Mouse (Mus musculus) midbrain, embryonic 10.5 days (tissue): ENCODE measurements around the gene Gtf3c5. TPM values are rescaled to one million over a fixed set of nuclear protein-coding genes. Genes with fewer than 3 reads are reported as not detected.

ENCODE experiments used
- DNase-seq: peaks from one replicate; pipeline ENCODE4 v3.0.0-alpha.2; 2017; ENCODE audit warnings: low spot score
- H3K27ac ChIP-seq: fragments of 300-500 bp; sonication (generic); replicated peaks from 2 replicates; pipeline ENCODE4 v1.5.1; 2016; ENCODE audit warnings: mild to moderate bottlenecking
- H3K27me3 ChIP-seq: fragments of 300-500 bp; sonication (generic); 2 replicates; pipeline ENCODE4 v1.6.1; 2016; ENCODE audit warnings: low read depth, mild to moderate bottlenecking; ENCODE audit not compliant: poor library complexity, severe bottlenecking
- H3K36me3 ChIP-seq: fragments of 300-500 bp; sonication (generic); 2 replicates; pipeline ENCODE4 v1.6.1; 2016; ENCODE audit warnings: mild to moderate bottlenecking, moderate library complexity
- H3K4me1 ChIP-seq: fragments of 300-500 bp; sonication (generic); 2 replicates; pipeline ENCODE4 v1.6.1; 2016
- H3K4me3 ChIP-seq: fragments of 300-500 bp; sonication (generic); 2 replicates; pipeline ENCODE4 v1.5.1; 2016; ENCODE audit warnings: mild to moderate bottlenecking, moderate library complexity
- H3K9me3 ChIP-seq: fragments of 300-500 bp; sonication (generic); replicated peaks from 2 replicates; pipeline ENCODE4 v1.6.1; 2016; ENCODE audit warnings: mild to moderate bottlenecking
- WGBS: fragments of 180-500 bp; shearing (Covaris S2); methylation state at CpG from one replicate; pipeline ENCODE4 v1.1.7; 2016; 5-methylcytosine and 5-hydroxymethylcytosine counted together
- polyA plus RNA-seq: library from polyadenylated mRNA; unstranded; fragments of >200 nt; fragmentation: Nextera tagmentation; extraction: Ambion mirVana; gene quantifications from 2 replicates; pipeline ENCODE4 v1.2.1, GENCODE M21; 2016

The Gtf3c5 gene
- polyA plus RNA-seq, 1 experiment from 2014 or later = 58.1 TPM

GRCm38 (mm10) chr2:28617498-28618486 is 34.2 kb upstream of the Gtf3c5 start:
- 84% methylated on average over 8 of the region's 8 CpGs for WGBS
- no peak for DNase-seq
- no peak overlapping the region for H3K4me3 ChIP-seq
- no peaks in the 10 kb centered on the region for H3K36me3 ChIP-seq
- peaks cover 40% of the 10 kb centered on the region for H3K27me3 ChIP-seq
- H3K4me1 ChIP-seq = peaks cover 7% of the 10 kb centered on the region
- no peaks in the 10 kb centered on the region for H3K9me3 ChIP-seq
- no peak overlapping the region; the same call in 1 of the 2 replicates for H3K27ac ChIP-seq

DNA sequence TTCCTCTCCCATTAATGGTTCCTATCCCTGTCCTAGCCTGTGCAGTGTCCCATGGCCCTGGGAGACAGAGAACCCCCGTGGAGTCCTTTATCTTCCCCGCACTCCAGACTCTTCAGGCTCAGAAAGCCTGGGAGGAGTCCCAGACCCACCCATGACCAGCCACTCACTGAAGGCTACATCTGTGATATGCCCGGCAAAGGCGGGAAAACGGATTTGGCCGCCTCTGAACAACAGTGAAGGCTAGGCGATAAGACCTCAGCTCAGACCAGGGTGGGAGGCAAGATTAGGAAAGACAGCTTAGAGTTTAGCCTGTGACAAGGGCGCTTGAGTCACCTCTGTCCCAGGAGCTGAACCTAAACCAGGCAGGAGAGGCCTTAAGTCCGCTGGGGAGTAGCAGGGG is 33.3 kb upstream of the Gtf3c5 start:
- Histone ChIP-seq H3K4me1 (peaks cover 7% of the 10 kb centered on the region), H3K27ac (no peak overlapping the region), H3K9me3 (no peaks in the 10 kb centered on the region), H3K4me3 (no peak overlapping the region), H3K36me3 (no peaks in the 10 kb centered on the region), H3K27me3 (peaks cover 31% of the 10 kb centered on the region)
- DNase-seq = no peak
- 79% methylated on average over 9 of the region's 9 CpGs for WGBS

DNA sequence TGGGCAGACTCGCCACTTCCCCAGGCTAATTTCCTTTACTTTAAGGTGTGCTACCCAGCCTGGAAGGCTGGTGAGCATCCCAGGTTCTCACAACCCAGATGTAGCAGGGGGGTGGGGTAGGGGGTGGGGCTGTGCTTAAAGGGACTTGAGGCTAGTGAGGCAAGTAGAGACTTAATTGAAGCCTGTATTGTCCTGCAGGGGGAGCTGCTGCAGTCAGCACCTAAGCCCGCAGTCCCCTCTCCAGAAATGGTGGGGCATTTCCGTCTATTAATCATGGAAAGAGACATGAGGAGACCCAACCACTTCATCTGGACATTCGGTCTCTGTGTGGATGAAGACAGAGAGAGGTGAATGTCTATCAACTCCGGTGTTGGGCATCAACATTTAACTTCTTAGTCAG is 32.8 kb upstream of the Gtf3c5 start:
- Histone ChIP-seq H3K9me3 (no peaks in the 10 kb centered on the region), H3K27me3 (peaks cover 26% of the 10 kb centered on the region), H3K4me1 (peaks cover 5% of the 10 kb centered on the region; the same call in 1 of the 2 replicates), H3K4me3 (no peak overlapping the region), H3K36me3 (no peaks in the 10 kb centered on the region), H3K27ac (no peak overlapping the region)
- WGBS = 40% methylated on average over 5 of the region's 5 CpGs
- no peak for DNase-seq

DNA sequence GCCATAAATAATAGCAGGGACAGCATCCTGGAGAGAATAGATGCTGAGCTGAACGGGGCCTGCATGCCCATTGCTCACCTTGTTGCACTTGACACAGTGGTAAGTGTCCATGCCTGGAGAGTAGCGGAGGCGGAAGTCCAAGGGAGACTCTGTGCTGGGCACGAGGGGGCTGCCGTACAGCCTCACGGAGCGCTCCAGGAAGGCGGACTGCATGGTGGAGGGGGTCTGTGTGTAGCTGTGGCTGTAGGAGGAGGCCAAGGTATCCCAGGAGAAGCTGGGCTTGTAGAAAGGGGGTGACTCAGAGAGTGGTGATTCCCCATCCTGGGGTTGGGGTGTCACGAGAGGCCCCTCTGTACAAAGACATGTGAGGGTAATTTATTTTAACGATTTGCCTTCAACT is 30.0 kb upstream of the Gtf3c5 start:
- DNase-seq = no peak
- Histone ChIP-seq H3K36me3 (no peaks in the 10 kb centered on the region), H3K9me3 (no peaks in the 10 kb centered on the region), H3K4me3 (no peak overlapping the region), H3K27ac (no peak overlapping the region), H3K4me1 (peaks cover 15% of the 10 kb centered on the region), H3K27me3 (peaks cover 10% of the 10 kb centered on the region; the same call in 1 of the 2 replicates)
- 91% methylated on average over 10 of the region's 10 CpGs for WGBS

DNA sequence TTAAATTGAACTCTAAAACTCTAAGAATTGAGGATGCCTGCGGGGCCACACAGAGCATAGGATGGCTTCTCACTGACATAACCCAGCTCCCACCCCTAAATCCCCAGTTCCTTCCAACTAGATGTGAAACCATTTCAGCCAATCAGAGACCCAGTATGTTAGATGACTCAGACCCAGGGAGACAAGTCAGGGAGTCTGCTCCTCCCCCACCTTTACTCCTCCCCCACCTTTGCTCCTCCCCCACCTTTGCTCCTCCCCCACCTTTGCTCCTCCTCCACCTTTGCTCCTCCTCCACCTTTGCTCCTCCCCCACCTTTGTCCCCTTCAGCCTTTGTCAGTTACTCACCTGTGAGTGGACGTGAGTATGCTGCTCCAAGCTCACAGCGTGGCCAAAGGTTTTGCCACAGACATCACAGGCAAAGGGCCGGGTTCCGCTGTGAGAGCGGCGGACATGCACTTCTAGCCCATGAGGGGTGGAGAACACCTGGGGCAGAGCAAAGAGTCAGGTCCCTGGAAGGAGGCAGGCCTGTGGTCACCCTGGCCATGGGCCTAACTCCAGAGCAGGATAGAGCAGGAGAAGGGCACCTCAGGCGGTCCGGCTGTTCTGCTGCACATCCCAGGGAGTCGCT is 29.0 kb upstream of the Gtf3c5 start:
- H3K27me3 ChIP-seq = peaks cover 8% of the 10 kb centered on the region; the same call in 1 of the 2 replicates
- H3K27ac ChIP-seq = no peak overlapping the region
- H3K4me1 ChIP-seq = peaks cover 18% of the 10 kb centered on the region
- no peaks in the 10 kb centered on the region for H3K36me3 ChIP-seq
- no peak overlapping the region for H3K4me3 ChIP-seq
- no peaks in the 10 kb centered on the region for H3K9me3 ChIP-seq
- DNase-seq = no peak
- 63% methylated on average over 10 of the region's 10 CpGs for WGBS

- Histone ChIP-seq H3K9me3 (no peaks in the 10 kb centered on the region), H3K4me3 (no peak overlapping the region), H3K27ac (peak overlapping the region; percentile 57; the same call in 1 of the 2 replicates), H3K27me3 (0 out of 2 replicates have a peak, but pooled peaks cover 4% of the 10 kb centered on the region), H3K36me3 (no peaks in the 10 kb centered on the region), H3K4me1 (peaks cover 20% of the 10 kb centered on the region)
- DNase-seq = no peak
- WGBS = 88% methylated on average over 17 of the region's 17 CpGs
Observed at GRCm38 (mm10) chr2:28611407-28611787, 27.8 kb upstream of the Gtf3c5 start.

DNA sequence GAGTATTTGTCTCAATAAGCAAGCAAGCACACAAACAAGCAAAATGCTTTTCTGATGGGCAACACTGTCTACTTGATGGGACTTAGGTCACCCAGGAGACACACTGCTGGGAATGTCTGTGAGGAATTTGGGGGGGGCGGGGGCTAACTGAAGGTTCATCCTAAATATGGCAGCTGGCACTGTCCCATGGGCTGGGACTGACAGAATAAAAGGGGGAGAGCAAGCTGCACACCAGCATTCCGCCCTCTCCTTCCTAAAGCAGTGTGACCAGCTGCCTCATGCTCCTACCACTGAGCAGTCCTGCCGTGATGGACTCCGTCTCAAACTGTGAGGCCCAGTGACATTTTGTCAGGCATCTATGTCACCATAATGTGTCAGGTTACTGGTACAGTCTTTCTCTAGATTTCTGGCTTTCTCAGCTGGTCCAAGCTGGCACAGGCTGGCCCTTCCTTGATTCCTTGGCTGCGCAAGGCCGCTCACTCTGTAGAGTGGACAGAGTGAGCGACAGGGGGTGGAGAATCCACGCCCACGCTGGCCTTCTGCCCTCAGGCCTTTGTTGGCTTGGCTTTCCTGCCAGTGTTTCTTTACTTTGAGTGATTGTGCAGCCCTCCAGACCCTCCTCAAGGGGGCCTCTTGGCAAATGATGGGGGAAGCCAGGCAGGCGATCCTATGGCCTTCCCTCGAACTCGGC is 27.3 kb upstream of the Gtf3c5 start:
- Histone ChIP-seq H3K27ac (peak overlapping the region; percentile 57; the same call in 1 of the 2 replicates), H3K4me1 (peaks cover 17% of the 10 kb centered on the region), H3K36me3 (no peaks in the 10 kb centered on the region), H3K4me3 (no peak overlapping the region), H3K27me3 (0 out of 2 replicates have a peak, but pooled peaks cover 4% of the 10 kb centered on the region), H3K9me3 (no peaks in the 10 kb centered on the region)
- no peak for DNase-seq
- 70% methylated on average over 12 of the region's 12 CpGs for WGBS

DNA sequence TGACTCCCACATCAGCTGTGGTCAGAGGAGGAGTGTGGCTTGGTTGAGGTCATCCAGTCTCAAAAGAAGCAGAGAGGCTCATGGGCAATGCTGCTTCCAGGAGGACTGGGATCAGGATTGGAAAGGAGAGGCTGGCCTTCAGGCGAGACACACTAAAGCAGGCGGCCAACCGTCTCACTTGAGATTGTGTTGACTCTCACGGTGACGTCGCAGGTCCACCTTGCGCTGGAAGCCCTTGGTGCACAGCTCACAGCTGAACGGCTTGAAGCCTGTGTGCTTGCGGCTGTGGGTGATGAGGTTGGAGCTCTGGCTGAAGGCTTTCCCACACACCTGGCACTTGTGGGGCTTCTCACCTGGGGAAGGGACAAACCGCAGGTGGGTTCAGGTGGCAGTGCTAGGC is 26.3 kb upstream of the Gtf3c5 start:
- Histone ChIP-seq H3K9me3 (no peaks in the 10 kb centered on the region), H3K4me3 (no peak overlapping the region), H3K4me1 (peaks cover 17% of the 10 kb centered on the region), H3K27me3 (0 out of 2 replicates have a peak, but pooled peaks cover 4% of the 10 kb centered on the region), H3K36me3 (no peaks in the 10 kb centered on the region), H3K27ac (no peak overlapping the region)
- no peak for DNase-seq
- WGBS = 88% methylated on average over 10 of the region's 10 CpGs

DNA sequence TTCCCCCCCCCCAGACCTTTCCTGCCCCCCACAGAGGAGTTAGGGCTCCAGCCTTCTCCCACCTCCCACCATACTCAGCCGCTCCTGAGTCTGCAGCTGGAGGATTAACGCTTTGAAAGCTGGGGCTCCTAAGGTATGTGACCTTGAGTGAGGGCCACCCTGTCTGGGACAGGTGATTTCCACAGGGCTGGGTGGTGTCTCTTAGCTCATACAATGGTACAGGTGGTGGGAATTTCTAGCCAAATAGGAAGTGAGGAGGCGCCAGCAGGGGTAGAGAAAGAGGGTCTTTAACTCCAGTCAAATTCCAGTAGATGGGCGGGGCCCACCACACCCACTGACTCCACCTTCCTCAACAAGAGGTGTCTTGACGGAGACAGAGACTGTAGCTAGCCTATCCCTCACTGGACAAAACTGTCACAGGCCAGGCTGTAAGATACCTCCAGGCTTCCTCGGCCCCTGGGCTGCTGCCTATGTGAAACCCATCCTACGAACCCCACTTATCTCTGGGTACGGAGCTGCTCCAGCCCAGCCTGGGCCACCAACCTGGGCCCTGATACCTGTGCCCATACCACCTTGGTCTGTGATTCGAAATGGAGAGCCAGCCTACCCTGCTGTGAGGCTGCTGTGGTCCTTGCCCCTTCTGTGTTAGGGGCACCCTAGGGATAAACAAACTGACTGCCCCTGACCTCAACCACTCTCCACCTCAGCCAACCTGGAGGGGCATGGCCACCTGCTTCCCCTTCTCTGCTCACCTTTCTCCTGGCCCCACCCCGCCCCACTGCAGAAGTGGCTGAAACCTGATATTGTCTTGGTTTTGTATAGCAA is 24.0 kb upstream of the Gtf3c5 start:
- H3K9me3 ChIP-seq = no peaks in the 10 kb centered on the region

GRCm38 (mm10) chr2:28606601-28607340 is 23.2 kb upstream of the Gtf3c5 start:
- no peaks in the 10 kb centered on the region for H3K27me3 ChIP-seq
- WGBS = 70% methylated on average over 8 of the region's 8 CpGs
- H3K27ac ChIP-seq = no peak overlapping the region
- no peaks in the 10 kb centered on the region for H3K9me3 ChIP-seq
- no peak for DNase-seq
- no peaks in the 10 kb centered on the region for H3K36me3 ChIP-seq
- peaks cover 18% of the 10 kb centered on the region for H3K4me1 ChIP-seq
- no peak overlapping the region for H3K4me3 ChIP-seq

More for the DNA sequence above, 24.0 kb upstream of the Gtf3c5 start:
- no peaks in the 10 kb centered on the region for H3K27me3 ChIP-seq
- WGBS = 57% methylated on average over 10 of the region's 10 CpGs
- no peak for DNase-seq
- no peak overlapping the region for H3K4me3 ChIP-seq
- no peak overlapping the region for H3K27ac ChIP-seq
- H3K4me1 ChIP-seq = peaks cover 17% of the 10 kb centered on the region
- no peaks in the 10 kb centered on the region for H3K36me3 ChIP-seq

DNA sequence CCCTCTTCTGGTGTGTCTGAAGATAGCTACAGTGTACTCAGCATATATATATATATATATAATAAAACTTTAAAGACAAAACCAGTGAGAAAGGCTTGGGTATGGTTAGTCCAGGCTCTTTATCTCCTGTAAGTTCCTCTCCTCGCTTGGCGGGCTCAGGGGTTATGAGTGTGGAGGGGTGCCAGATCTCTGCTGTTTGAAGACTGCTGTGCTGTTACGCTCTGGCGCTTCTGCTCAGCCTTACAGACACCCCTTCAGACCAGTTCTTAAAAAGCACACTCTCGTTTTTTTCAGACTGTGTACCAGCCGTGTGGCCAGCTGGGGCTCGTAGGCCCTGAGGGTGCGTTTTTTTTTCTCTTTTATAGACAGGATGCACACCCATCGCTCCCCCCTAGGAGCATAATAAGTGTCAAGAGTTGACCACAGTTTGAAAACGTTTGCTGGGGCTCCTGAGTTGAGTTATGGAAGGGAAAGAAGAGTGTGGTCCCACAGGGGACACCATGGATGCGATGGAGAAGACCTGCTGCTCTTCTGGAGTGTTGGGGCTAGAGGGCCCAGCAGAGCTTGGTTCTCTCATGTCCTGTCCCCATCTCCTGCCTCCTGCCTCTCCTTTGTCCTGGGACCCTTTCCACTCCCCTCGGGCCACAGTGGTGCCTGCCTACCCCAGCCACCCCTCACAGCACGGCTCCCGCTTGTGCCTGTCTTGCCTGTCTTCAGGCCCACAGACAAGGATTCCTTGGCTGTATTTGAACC is 22.4 kb upstream of the Gtf3c5 start:
- Histone ChIP-seq H3K27me3 (no peaks in the 10 kb centered on the region), H3K4me1 (peaks cover 16% of the 10 kb centered on the region), H3K27ac (no peak overlapping the region), H3K4me3 (no peak overlapping the region), H3K36me3 (no peaks in the 10 kb centered on the region), H3K9me3 (no peaks in the 10 kb centered on the region)
- WGBS = 79% methylated on average over 14 of the region's 14 CpGs
- DNase-seq = no peak
